Mouse (Mus musculus) urinary bladder, postnatal 36 days (tissue): ENCODE data around the gene Mgrn1.

Source experiments
- DNase-seq, 2 experiments: peaks; one replicate each; pipeline ENCODE4 v3.0.0; 2022; ENCODE audit warnings: low spot score in 2 of 2, mixed read lengths in 1 of 2

Mgrn1 gene

DNA sequence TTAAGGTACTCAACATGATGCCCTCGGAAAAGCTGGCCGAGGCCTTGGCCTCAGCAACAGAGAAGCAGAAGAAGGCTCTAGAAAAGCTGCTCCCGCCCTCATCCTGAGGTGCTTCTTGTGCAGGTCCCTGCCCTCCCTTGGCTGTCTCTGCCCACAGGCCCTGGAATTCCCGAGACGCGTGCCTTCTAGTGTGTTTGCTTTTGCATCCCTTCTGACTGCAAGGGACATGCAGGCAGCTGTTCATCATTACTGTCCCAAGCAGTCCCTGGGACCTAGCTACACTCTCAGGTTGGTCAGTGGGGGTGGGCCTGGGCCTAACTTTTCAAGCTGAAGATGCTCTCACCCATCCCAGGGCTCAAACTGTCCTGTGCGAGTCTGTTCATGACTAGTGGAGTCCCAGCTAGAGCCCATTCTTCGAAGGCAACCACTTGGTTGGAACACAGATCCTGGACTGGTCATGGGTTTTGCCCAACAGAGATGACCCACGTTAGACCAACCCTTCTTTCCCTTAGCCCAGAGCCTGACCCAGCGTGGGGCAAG, 54.3 kb downstream of the Mgrn1 start:
- DNase-seq: no peak

DNA sequence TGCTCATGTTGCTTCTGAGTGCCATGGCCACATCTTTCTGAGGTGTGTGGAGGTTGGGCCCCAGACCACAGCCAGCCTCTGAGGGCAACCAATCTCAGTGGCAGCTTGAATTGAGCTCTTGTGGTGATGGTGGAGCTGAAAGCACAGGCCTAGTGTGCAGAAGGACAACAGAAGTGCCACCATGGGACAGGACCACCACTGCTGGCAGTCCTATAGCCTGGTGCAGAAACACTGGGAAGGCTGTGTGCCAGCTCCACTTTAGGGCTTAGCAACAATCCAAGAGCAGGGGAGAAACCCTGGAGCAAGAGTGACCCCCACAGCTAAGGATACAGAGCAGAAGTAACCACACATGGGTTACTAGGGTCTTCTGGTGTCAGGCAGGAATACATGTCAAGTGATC, 55.0 kb downstream of the Mgrn1 start:
- DNase-seq: no peak

DNA sequence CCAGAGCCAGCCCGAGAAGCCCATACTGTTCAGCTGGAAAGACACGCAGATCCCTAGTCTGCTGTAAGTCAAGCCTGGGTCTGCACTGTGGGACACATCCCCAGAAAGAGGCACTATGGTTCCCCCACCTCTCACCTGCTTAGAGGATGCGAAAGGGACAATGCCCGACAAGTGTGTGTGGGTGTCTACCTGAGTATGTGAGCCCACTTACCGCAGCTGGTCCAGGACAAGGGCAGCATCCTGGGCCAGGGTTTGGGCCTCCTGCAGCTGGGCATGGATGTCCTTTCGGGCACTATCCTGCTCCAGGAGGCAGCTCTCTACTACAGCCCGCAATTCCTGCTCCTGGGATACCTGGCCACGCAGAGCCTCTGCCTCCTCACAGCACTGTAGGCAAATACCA, 56.8 kb downstream of the Mgrn1 start:
- no peak for DNase-seq

- DNase-seq: no peak
Measured at GRCm38 (mm10) chr16:4943431-4943830, 57.4 kb downstream of the Mgrn1 start.

GRCm38 (mm10) chr16:4945415-4945814, 59.4 kb downstream of the Mgrn1 start:
- no peak for DNase-seq

GRCm38 (mm10) chr16:4946155-4946554, 60.1 kb downstream of the Mgrn1 start:
- DNase-seq: no peak

DNA sequence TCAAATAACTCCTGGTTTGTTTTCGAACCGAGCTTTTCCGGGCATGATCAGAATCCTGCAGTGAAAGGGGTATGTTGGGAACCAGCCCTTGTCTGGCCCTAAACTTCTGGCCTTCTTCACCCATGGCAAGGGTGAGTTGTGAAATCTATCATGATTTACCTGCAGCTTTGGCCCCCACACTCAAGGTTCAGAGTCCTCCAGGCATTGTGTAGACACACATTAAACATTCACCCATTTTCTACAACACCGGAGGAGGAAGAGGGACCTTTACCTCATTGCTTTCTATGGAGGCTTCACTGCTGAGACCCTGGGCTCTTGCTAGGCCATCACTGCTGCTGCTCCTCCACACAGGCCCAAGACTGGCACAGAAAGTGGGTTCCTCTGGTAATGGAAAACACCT, 61.3 kb downstream of the Mgrn1 start:
- no peak for DNase-seq

- DNase-seq: no peak
Measured at GRCm38 (mm10) chr16:4956609-4957008, 70.6 kb downstream of the Mgrn1 start.

DNA sequence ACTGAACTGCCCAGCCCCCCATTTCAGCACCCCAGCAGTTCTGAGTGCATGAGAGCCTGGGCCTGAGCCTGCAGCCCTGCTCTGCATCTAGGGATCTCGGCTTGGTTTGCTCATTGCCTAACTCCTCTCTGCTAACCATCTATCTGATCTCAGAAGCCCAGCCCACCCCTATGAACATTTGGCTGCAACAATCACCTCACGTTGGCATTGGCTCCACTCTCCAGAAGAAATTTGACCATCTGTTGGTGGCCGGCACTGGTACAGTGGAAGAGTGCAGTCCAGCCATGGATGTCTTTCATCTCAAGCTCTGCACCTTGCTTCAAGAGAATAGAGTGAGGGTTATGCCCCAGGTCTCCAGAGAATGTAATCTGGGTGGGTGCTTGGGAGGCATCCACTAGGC, 71.4 kb downstream of the Mgrn1 start:
- DNase-seq: no peak

DNA sequence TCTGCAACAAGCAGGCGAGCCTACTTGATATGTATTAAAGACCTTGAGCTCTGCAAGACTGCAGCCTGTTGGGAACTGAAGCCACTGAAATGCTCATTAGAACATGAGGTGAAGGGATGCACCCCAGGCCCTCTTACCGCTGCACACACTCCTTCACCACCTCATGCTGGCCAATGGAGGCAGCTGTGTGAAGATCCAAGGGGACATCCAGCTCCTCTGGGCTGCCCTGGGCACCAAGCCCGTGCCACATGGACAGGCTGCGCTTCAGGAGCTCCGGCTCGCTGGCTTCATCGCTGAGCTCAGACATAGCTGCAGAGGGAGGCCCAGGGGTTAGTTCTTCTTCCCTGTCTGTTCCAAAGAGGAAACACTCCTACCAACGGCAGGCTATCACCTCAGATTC, 74.2 kb downstream of the Mgrn1 start:
- DNase-seq: no peak

DNA sequence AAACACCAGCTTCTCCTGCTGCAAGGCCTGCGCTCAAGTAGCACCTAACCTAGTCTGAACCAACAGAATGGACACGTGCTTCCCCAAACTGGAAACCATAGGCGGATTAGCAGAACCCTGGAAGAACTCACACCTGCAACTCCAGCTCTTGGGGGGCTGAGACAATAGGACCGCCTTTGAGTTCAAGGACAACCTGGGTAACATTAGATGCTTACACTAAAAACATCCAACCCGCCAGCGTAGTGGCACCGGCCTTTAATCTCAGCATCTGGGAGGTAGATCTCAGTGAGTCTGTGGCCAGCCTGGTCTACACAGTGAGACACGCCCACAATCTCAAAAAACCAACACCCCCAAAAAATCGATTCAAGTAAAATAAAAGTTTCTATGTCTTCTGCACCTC, 77.3 kb downstream of the Mgrn1 start:
- DNase-seq: no peak

GRCm38 (mm10) chr16:4963797-4964709, 78.0 kb downstream of the Mgrn1 start, which contains the start of gene Anks3:
Gene Anks3 (minus strand): TSS chr16:4964205.
- DNase-seq: peak; percentile 95 to 98

GRCm38 (mm10) chr16:4964731-4965391, 78.8 kb downstream of the Mgrn1 start:
- no peak for DNase-seq

- no peak for DNase-seq
Measured at GRCm38 (mm10) chr16:4965392-4966129, 79.5 kb downstream of the Mgrn1 start.

DNA sequence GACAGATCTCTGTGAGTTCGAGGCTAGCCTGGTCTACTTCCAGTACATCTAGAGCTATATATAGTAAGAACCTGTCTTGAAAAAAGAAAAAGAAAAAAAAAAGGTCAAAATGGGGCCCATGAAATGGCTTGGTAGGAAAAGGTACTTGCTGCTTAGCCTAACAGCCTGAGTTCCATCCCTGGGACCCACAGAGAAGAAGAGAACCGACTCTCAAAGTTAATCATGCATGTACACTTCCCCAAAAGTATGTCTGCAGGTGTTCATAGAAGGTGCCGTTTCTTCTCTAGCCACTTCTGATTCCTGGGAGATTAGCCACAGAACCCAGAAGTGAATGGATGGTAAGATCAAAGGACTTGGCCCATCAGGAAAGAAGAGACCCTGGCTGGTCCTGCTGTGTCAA, 82.4 kb downstream of the Mgrn1 start:
- no peak for DNase-seq

- DNase-seq: no peak
Measured at GRCm38 (mm10) chr16:4969055-4969843, 83.2 kb downstream of the Mgrn1 start.

DNA sequence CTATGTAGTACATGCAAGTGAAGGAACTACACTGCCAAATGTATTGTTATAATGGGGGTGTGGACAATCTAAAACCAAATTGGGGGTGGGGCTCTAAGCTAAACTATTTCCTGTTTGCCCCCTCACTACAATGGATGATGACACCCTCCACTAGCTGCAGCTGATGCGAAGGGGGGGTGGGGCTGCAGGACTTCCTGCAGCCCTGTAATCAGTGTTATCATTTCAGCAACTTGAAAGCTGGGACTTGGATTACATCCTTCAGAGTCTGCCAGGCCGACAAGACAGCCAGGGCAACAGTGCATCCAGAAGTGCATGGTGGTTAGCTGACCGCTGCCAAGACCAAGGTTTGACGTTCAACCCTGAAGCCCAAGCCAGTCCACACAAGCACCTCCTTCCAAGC, 85.6 kb downstream of the Mgrn1 start:
- no peak for DNase-seq

GRCm38 (mm10) chr16:4974521-4974920, 88.5 kb downstream of the Mgrn1 start:
- DNase-seq: no peak

GRCm38 (mm10) chr16:4976180-4976579, 90.1 kb downstream of the Mgrn1 start:
- DNase-seq: no peak

GRCm38 (mm10) chr16:4978275-4979051, 92.4 kb downstream of the Mgrn1 start:
- DNase-seq: no peak
